Mouse (Mus musculus): ENCODE results near the gene Olfr773. TPM values are rescaled to one million over a fixed set of nuclear protein-coding genes. Genes with fewer than 3 reads are reported as not detected.
"Not testable (repeated sequence)": the region's sequence is repeated elsewhere in the genome, so short reads cannot be mapped to it uniquely, and the experiment has no call there.

Olfr773 gene
- polyA plus RNA-seq (2016; fragmentation: Nextera tagmentation; extraction: Ambion mirVana) = not detected in 2 replicates

GRCm38 (mm10) chr10:129187319-129187718 lies at the start of gene Olfr773:
Olfr773 (minus strand) TSS chr10:129187419.
- not testable (repeated sequence) for H3K27ac ChIP-seq (replicated peaks); H3K4me3 ChIP-seq; H3K4me1 ChIP-seq; H3K36me3 ChIP-seq; H3K27me3 ChIP-seq (ENCODE audit: low read depth, poor library complexity, severe bottlenecking); DNase-seq (ENCODE audit: low spot score); H3K9me3 ChIP-seq (replicated peaks)

GRCm38 (mm10) chr10:129235904-129236303 lies 48.7 kb upstream of the Olfr773 start, which contains the start of gene Olfr774:
Olfr774 (plus strand) TSS chr10:129236204.
- WGBS = 71% methylated on average over 2 of the region's 2 CpGs
- H3K4me3 ChIP-seq = no peak within 1 kb of the TSS
- no peaks in the 10 kb centered on the region for H3K4me1 ChIP-seq
- DNase-seq (ENCODE audit: low spot score) = no peak
- H3K9me3 ChIP-seq (replicated peaks) = 0 out of 2 replicates have a peak, but pooled peaks cover 4% of the 10 kb centered on the region
- H3K27ac ChIP-seq (replicated peaks) = no peak within 1 kb of the TSS
- H3K27me3 ChIP-seq (ENCODE audit: low read depth, poor library complexity, severe bottlenecking) = no peaks in the 10 kb centered on the region
- H3K36me3 ChIP-seq = no peaks in the 10 kb centered on the region

GRCm38 (mm10) chr10:129230737-129231136 lies 43.5 kb upstream of the Olfr773 start:
- 81% methylated on average over 1 of the region's 1 CpGs for WGBS

GRCm38 (mm10) chr10:129177821-129178220 lies 9.4 kb downstream of the Olfr773 start, which contains the start of gene Olfr772:
Olfr772 (minus strand) TSS chr10:129177921.
- WGBS = 82% methylated on average over 4 of the region's 4 CpGs
- not testable (repeated sequence) for H3K4me1 ChIP-seq

More at GRCm38 (mm10) chr10:129230737-129231136, 43.5 kb upstream of the Olfr773 start:
- 0 out of 2 replicates have a peak, but pooled peaks cover 4% of the 10 kb centered on the region for H3K9me3 ChIP-seq (replicated peaks)
- no peak for DNase-seq (ENCODE audit: low spot score)
- no peak overlapping the region for H3K4me3 ChIP-seq
- no peaks in the 10 kb centered on the region for H3K4me1 ChIP-seq
- H3K27ac ChIP-seq (replicated peaks) = no peak overlapping the region
- H3K27me3 ChIP-seq (ENCODE audit: low read depth, poor library complexity, severe bottlenecking) = no peaks in the 10 kb centered on the region
- no peaks in the 10 kb centered on the region for H3K36me3 ChIP-seq

GRCm38 (mm10) chr10:129164651-129165050 lies 22.6 kb downstream of the Olfr773 start, which contains the start of gene Olfr771:
Olfr771 (minus strand) TSS chr10:129164751.
- no peaks in the 10 kb centered on the region for H3K36me3 ChIP-seq
- no peak for DNase-seq (ENCODE audit: low spot score)

More at GRCm38 (mm10) chr10:129177821-129178220, 9.4 kb downstream of the Olfr773 start, which contains the start of gene Olfr772:
- not testable (repeated sequence) for H3K36me3 ChIP-seq; H3K27me3 ChIP-seq (ENCODE audit: low read depth, poor library complexity, severe bottlenecking); H3K27ac ChIP-seq (replicated peaks); H3K4me3 ChIP-seq; H3K9me3 ChIP-seq (replicated peaks); DNase-seq (ENCODE audit: low spot score)

GRCm38 (mm10) chr10:129138898-129139297 lies 48.3 kb downstream of the Olfr773 start, which contains the start of gene Olfr770:
Olfr770 (minus strand) TSS chr10:129138998.
- Histone ChIP-seq H3K9me3 (replicated peaks) (no peaks in the 10 kb centered on the region), H3K27ac (replicated peaks) (no peak within 1 kb of the TSS), H3K27me3 (ENCODE audit: low read depth, poor library complexity, severe bottlenecking) (no peaks in the 10 kb centered on the region), H3K4me3 (no peak within 1 kb of the TSS), H3K36me3 (no peaks in the 10 kb centered on the region), H3K4me1 (no peaks in the 10 kb centered on the region)
- WGBS = 91% methylated on average over 2 of the region's 2 CpGs
- no peak for DNase-seq (ENCODE audit: low spot score)

More at GRCm38 (mm10) chr10:129164651-129165050, 22.6 kb downstream of the Olfr773 start, which contains the start of gene Olfr771:
- H3K4me3 ChIP-seq = no peak within 1 kb of the TSS
- WGBS = 81% methylated on average over 1 of the region's 1 CpGs
- no peaks in the 10 kb centered on the region for H3K27me3 ChIP-seq (ENCODE audit: low read depth, poor library complexity, severe bottlenecking)
- H3K4me1 ChIP-seq = no peaks in the 10 kb centered on the region
- H3K9me3 ChIP-seq (replicated peaks) = no peaks in the 10 kb centered on the region; the same call in 1 of the 2 replicates
- H3K27ac ChIP-seq (replicated peaks) = no peak within 1 kb of the TSS

Other genes starting within 250 kb of the Olfr773 start
- gene Mettl7b, start 226.4 kb downstream of the Olfr773 start, polyA plus RNA-seq (2016; fragmentation: Nextera tagmentation; extraction: Ambion mirVana) = not detected in 2 replicates
- gene Olfr9, start 198.0 kb downstream of the Olfr773 start, polyA plus RNA-seq (2016; fragmentation: Nextera tagmentation; extraction: Ambion mirVana) = not detected in 2 replicates
- not detected in 2 replicates for gene Olfr763, start 176.6 kb downstream of the Olfr773 start, polyA plus RNA-seq (2016; fragmentation: Nextera tagmentation; extraction: Ambion mirVana)
- gene Olfr764-ps1, start 147.5 kb downstream of the Olfr773 start, polyA plus RNA-seq (2016; fragmentation: Nextera tagmentation; extraction: Ambion mirVana) = not detected in 2 replicates
- gene Olfr765, start 137.4 kb downstream of the Olfr773 start, polyA plus RNA-seq (2016; fragmentation: Nextera tagmentation; extraction: Ambion mirVana) = not detected in 2 replicates
- not detected in 2 replicates for gene Olfr766-ps1, start 118.4 kb downstream of the Olfr773 start, polyA plus RNA-seq (2016; fragmentation: Nextera tagmentation; extraction: Ambion mirVana)
- gene Olfr767, start 104.5 kb downstream of the Olfr773 start, polyA plus RNA-seq (2016; fragmentation: Nextera tagmentation; extraction: Ambion mirVana) = not detected in 2 replicates
- gene Olfr768, start 88.0 kb downstream of the Olfr773 start, polyA plus RNA-seq (2016; fragmentation: Nextera tagmentation; extraction: Ambion mirVana) = not detected in 2 replicates
- gene Olfr769, start 69.6 kb downstream of the Olfr773 start, polyA plus RNA-seq (2016; fragmentation: Nextera tagmentation; extraction: Ambion mirVana) = not detected in 2 replicates
- gene Olfr770, start 48.4 kb downstream of the Olfr773 start, polyA plus RNA-seq (2016; fragmentation: Nextera tagmentation; extraction: Ambion mirVana) = not detected in 2 replicates
- not detected in 2 replicates for gene Olfr771, start 22.7 kb downstream of the Olfr773 start, polyA plus RNA-seq (2016; fragmentation: Nextera tagmentation; extraction: Ambion mirVana)
- not detected in 2 replicates for gene Olfr772, start 9.5 kb downstream of the Olfr773 start, polyA plus RNA-seq (2016; fragmentation: Nextera tagmentation; extraction: Ambion mirVana)
- gene Olfr774, start 48.8 kb upstream of the Olfr773 start, polyA plus RNA-seq (2016; fragmentation: Nextera tagmentation; extraction: Ambion mirVana) = not detected in 2 replicates
- gene Olfr775, start 61.0 kb upstream of the Olfr773 start, polyA plus RNA-seq (2016; fragmentation: Nextera tagmentation; extraction: Ambion mirVana) = not detected in 2 replicates
- not detected in 2 replicates for gene Olfr776, start 71.7 kb upstream of the Olfr773 start, polyA plus RNA-seq (2016; fragmentation: Nextera tagmentation; extraction: Ambion mirVana)
- not detected in 2 replicates for gene Olfr777, start 84.1 kb upstream of the Olfr773 start, polyA plus RNA-seq (2016; fragmentation: Nextera tagmentation; extraction: Ambion mirVana)
- not detected in 2 replicates for gene Olfr780, start 130.7 kb upstream of the Olfr773 start, polyA plus RNA-seq (2016; fragmentation: Nextera tagmentation; extraction: Ambion mirVana)
- gene Olfr781, start 141.4 kb upstream of the Olfr773 start, polyA plus RNA-seq (2016; fragmentation: Nextera tagmentation; extraction: Ambion mirVana) = not detected in 2 replicates
- gene Olfr782, start 161.4 kb upstream of the Olfr773 start, polyA plus RNA-seq (2016; fragmentation: Nextera tagmentation; extraction: Ambion mirVana) = not detected in 2 replicates
- 0.06 TPM in 1 of 2 replicates, not detected in the other for gene Olfr784, start 196.7 kb upstream of the Olfr773 start, polyA plus RNA-seq (2016; fragmentation: Nextera tagmentation; extraction: Ambion mirVana)
- gene Olfr785, start 218.0 kb upstream of the Olfr773 start, polyA plus RNA-seq (2016; fragmentation: Nextera tagmentation; extraction: Ambion mirVana) = not detected in 2 replicates
- gene Olfr786, start 239.9 kb upstream of the Olfr773 start, polyA plus RNA-seq (2016; fragmentation: Nextera tagmentation; extraction: Ambion mirVana) = not detected in 2 replicates